Mouse (Mus musculus): ENCODE results near the gene Cd248.

The Cd248 gene

GRCm38 (mm10) chr19:5048138-5049056 lies 19.5 kb upstream of the Cd248 start:
- H3K36me3 ChIP-seq (ENCODE audit: control insufficient read depth, insufficient read depth, low read length, poor library complexity, severe bottlenecking), result peaks cover 14% of the 10 kb centered on the region
- no peaks in the 10 kb centered on the region for H3K27me3 ChIP-seq (ENCODE audit: control insufficient read depth, insufficient read depth, low read length, poor library complexity, severe bottlenecking)
- no peak for DNase-seq (ENCODE audit: low read depth, low spot score)

- H3K36me3 ChIP-seq (ENCODE audit: control insufficient read depth, insufficient read depth, low read length, poor library complexity, severe bottlenecking), result peaks cover 14% of the 10 kb centered on the region
- no peaks in the 10 kb centered on the region for H3K27me3 ChIP-seq (ENCODE audit: control insufficient read depth, insufficient read depth, low read length, poor library complexity, severe bottlenecking)
- no peak for DNase-seq (ENCODE audit: low read depth, low spot score)
These were observed 18.6 kb upstream of the Cd248 start for GRCm38 (mm10) chr19:5049325-5049724.

- Histone ChIP-seq H3K27me3 (ENCODE audit: control insufficient read depth, insufficient read depth, low read length, poor library complexity, severe bottlenecking) (no peaks in the 10 kb centered on the region), H3K36me3 (ENCODE audit: control insufficient read depth, insufficient read depth, low read length, poor library complexity, severe bottlenecking) (peaks cover 12% of the 10 kb centered on the region)
- DNase-seq (ENCODE audit: low read depth, low spot score), result peak; percentile 66
These were observed 17.6 kb upstream of the Cd248 start, which contains the start of gene Rin1 for GRCm38 (mm10) chr19:5050047-5050905. Gene Rin1 (plus strand): TSS chr19:5050481.

GRCm38 (mm10) chr19:5051031-5051430 lies 16.8 kb upstream of the Cd248 start:
- no peaks in the 10 kb centered on the region for H3K27me3 ChIP-seq (ENCODE audit: control insufficient read depth, insufficient read depth, low read length, poor library complexity, severe bottlenecking)
- peaks cover 10% of the 10 kb centered on the region for H3K36me3 ChIP-seq (ENCODE audit: control insufficient read depth, insufficient read depth, low read length, poor library complexity, severe bottlenecking)
- no peak for DNase-seq (ENCODE audit: low read depth, low spot score)

- peaks cover 9% of the 10 kb centered on the region for H3K36me3 ChIP-seq (ENCODE audit: control insufficient read depth, insufficient read depth, low read length, poor library complexity, severe bottlenecking)
- no peak for DNase-seq (ENCODE audit: low read depth, low spot score)
- H3K27me3 ChIP-seq (ENCODE audit: control insufficient read depth, insufficient read depth, low read length, poor library complexity, severe bottlenecking), result no peaks in the 10 kb centered on the region
These were observed 16.4 kb upstream of the Cd248 start for GRCm38 (mm10) chr19:5051515-5051914.

GRCm38 (mm10) chr19:5052166-5052822 lies 15.6 kb upstream of the Cd248 start:
- no peak for DNase-seq (ENCODE audit: low read depth, low spot score)
- Histone ChIP-seq H3K27me3 (ENCODE audit: control insufficient read depth, insufficient read depth, low read length, poor library complexity, severe bottlenecking) (no peaks in the 10 kb centered on the region), H3K36me3 (ENCODE audit: control insufficient read depth, insufficient read depth, low read length, poor library complexity, severe bottlenecking) (peaks cover 4% of the 10 kb centered on the region; the same call in 1 of the 2 replicates)

GRCm38 (mm10) chr19:5052853-5053252 lies 15.0 kb upstream of the Cd248 start:
- no peaks in the 10 kb centered on the region for H3K27me3 ChIP-seq (ENCODE audit: control insufficient read depth, insufficient read depth, low read length, poor library complexity, severe bottlenecking)
- DNase-seq (ENCODE audit: low read depth, low spot score), result no peak

GRCm38 (mm10) chr19:5053909-5054308 lies 14.0 kb upstream of the Cd248 start:
- peak; percentile 66 for DNase-seq (ENCODE audit: low read depth, low spot score)
- H3K36me3 ChIP-seq (ENCODE audit: control insufficient read depth, insufficient read depth, low read length, poor library complexity, severe bottlenecking), result no peaks in the 10 kb centered on the region
- H3K27me3 ChIP-seq (ENCODE audit: control insufficient read depth, insufficient read depth, low read length, poor library complexity, severe bottlenecking), result no peaks in the 10 kb centered on the region

More at GRCm38 (mm10) chr19:5052853-5053252, 15.0 kb upstream of the Cd248 start:
- H3K36me3 ChIP-seq (ENCODE audit: control insufficient read depth, insufficient read depth, low read length, poor library complexity, severe bottlenecking), result no peaks in the 10 kb centered on the region

- peak; percentile 56 for DNase-seq (ENCODE audit: low read depth, low spot score)
- no peaks in the 10 kb centered on the region for H3K36me3 ChIP-seq (ENCODE audit: control insufficient read depth, insufficient read depth, low read length, poor library complexity, severe bottlenecking)
- H3K27me3 ChIP-seq (ENCODE audit: control insufficient read depth, insufficient read depth, low read length, poor library complexity, severe bottlenecking), result no peaks in the 10 kb centered on the region
These were observed 11.6 kb upstream of the Cd248 start for GRCm38 (mm10) chr19:5056251-5056650.

GRCm38 (mm10) chr19:5057876-5058775 lies 9.8 kb upstream of the Cd248 start:
- H3K27me3 ChIP-seq (ENCODE audit: control insufficient read depth, insufficient read depth, low read length, poor library complexity, severe bottlenecking), result no peaks in the 10 kb centered on the region
- no peak for DNase-seq (ENCODE audit: low read depth, low spot score)
- no peaks in the 10 kb centered on the region for H3K36me3 ChIP-seq (ENCODE audit: control insufficient read depth, insufficient read depth, low read length, poor library complexity, severe bottlenecking)

GRCm38 (mm10) chr19:5058801-5059771 lies 8.8 kb upstream of the Cd248 start:
- Histone ChIP-seq H3K27me3 (ENCODE audit: control insufficient read depth, insufficient read depth, low read length, poor library complexity, severe bottlenecking) (no peaks in the 10 kb centered on the region), H3K36me3 (ENCODE audit: control insufficient read depth, insufficient read depth, low read length, poor library complexity, severe bottlenecking) (no peaks in the 10 kb centered on the region)
- DNase-seq (ENCODE audit: low read depth, low spot score), result no peak

GRCm38 (mm10) chr19:5060365-5061330 lies 7.2 kb upstream of the Cd248 start:
- Histone ChIP-seq H3K36me3 (ENCODE audit: control insufficient read depth, insufficient read depth, low read length, poor library complexity, severe bottlenecking) (no peaks in the 10 kb centered on the region), H3K27me3 (ENCODE audit: control insufficient read depth, insufficient read depth, low read length, poor library complexity, severe bottlenecking) (no peaks in the 10 kb centered on the region)
- no peak for DNase-seq (ENCODE audit: low read depth, low spot score)

All from splenic B cell, adult 2 months (primary cell).